Mouse (Mus musculus) liver, embryonic 14.5 days (tissue): ENCODE results near the gene Syne3. TPM values are rescaled to one million over a fixed set of nuclear protein-coding genes. Genes with fewer than 3 reads are reported as not detected.
A peak's percentile ranks its signal among the peaks of the same experiment; 100 is the strongest.

ENCODE experiments used
- ATAC-seq: fragments of 200-750 bp; cut with Nextera tagmentation; 2 replicates; pipeline ENCODE4 v1.8.0; 2017; ENCODE audit warnings: moderate number of reproducible peaks, mild to moderate bottlenecking, moderate library complexity; ENCODE audit not compliant: insufficient read depth
- DNase-seq, 3 experiments: peaks; one replicate each; pipeline ENCODE4 v3.0.0-alpha.2; 2012 to 2013; ENCODE audit warnings: low read depth in 3 of 3, low spot score in 3 of 3
- H3K27ac ChIP-seq: fragments of 300-500 bp; sonication (generic); 2 replicates; pipeline ENCODE4 v1.5.1; 2014; ENCODE audit warnings: moderate library complexity, mild to moderate bottlenecking, control low read depth, inconsistent platforms
- H3K27me3 ChIP-seq: fragments of 300-500 bp; sonication (generic); 2 replicates; pipeline ENCODE4 v1.6.1; 2014; ENCODE audit warnings: mild to moderate bottlenecking, low read length, moderate library complexity; ENCODE audit not compliant: control insufficient read depth, insufficient read depth
- H3K36me3 ChIP-seq: fragments of 300-500 bp; sonication (generic); replicated peaks from 2 replicates; pipeline ENCODE4 v1.6.1; 2014; ENCODE audit warnings: low read depth; ENCODE audit not compliant: control insufficient read depth, insufficient read depth
- H3K4me1 ChIP-seq, 2 experiments: fragments of 200-500 bp in 1 of 2; fragments of 300-500 bp in 1 of 2; sonication (generic) in 1 of 2; replicated peaks; 2 replicates each; pipeline ENCODE4 v1.6.1; 2012 to 2014; ENCODE audit warnings: antibody characterized with exemption in 1 of 2, inconsistent platforms in 1 of 2, low read length in 1 of 2; ENCODE audit not compliant: control insufficient read depth in 2 of 2, insufficient read depth in 2 of 2
- H3K4me2 ChIP-seq: fragments of 300-500 bp; sonication (generic); 2 replicates; pipeline ENCODE4 v1.6.1; 2014; ENCODE audit warnings: low read depth, mild to moderate bottlenecking, control low read depth, moderate library complexity
- H3K4me3 ChIP-seq, 2 experiments: fragments of 200-500 bp in 1 of 2; fragments of 300-500 bp in 1 of 2; sonication (generic) in 1 of 2; 2 replicates each; pipeline ENCODE4 v1.5.1; 2012 to 2014; ENCODE audit warnings: low read depth in 2 of 2, low read length in 2 of 2, mild to moderate bottlenecking in 2 of 2, control low read depth in 1 of 2, inconsistent platforms in 1 of 2, moderate library complexity in 1 of 2; ENCODE audit not compliant: insufficient read depth in 1 of 2
- H3K9ac ChIP-seq: fragments of 300-500 bp; sonication (generic); replicated peaks from 2 replicates; pipeline ENCODE4 v1.6.1; 2014; ENCODE audit warnings: mild to moderate bottlenecking, control low read depth, moderate library complexity
- H3K9me3 ChIP-seq: fragments of 300-500 bp; sonication (generic); 2 replicates; pipeline ENCODE4 v1.6.1; 2016; ENCODE audit warnings: low read length, mixed read lengths; ENCODE audit not compliant: control insufficient read depth
- CTCF ChIP-seq: IDR thresholded peaks from 2 replicates; pipeline ENCODE4 v1.5.1; 2016; ENCODE audit warnings: antibody characterized with exemption, low read depth, control low read depth
- EP300 ChIP-seq: IDR thresholded peaks from 2 replicates; pipeline ENCODE4 v1.6.1; 2016; ENCODE audit warnings: antibody characterized with exemption, low read depth
- WGBS: fragments of 180-500 bp; shearing (Covaris S2); extraction: QIAGEN DNeasy Blood & Tissue Kit; methylation state at CpG from one replicate; pipeline ENCODE4 v1.1.7; 2014; ENCODE audit not compliant: insufficient replicate concordance; 5-methylcytosine and 5-hydroxymethylcytosine counted together
- polyA plus RNA-seq, 2 experiments: library from polyadenylated mRNA; depleted of rRNA in 1 of 2; stranded (reverse) in 1 of 2; unstranded in 1 of 2; fragments of >200 nt; fragmentation: Nextera tagmentation in 1 of 2; extraction: Ambion mirVana in 1 of 2; gene quantifications; 2 replicates each; pipeline versions ENCODE4 v1.2.1 to v1.2.3; 2012 to 2014

The Syne3 gene
- polyA plus RNA-seq, 2 experiments: 1.6 to 2.2 TPM

- TF ChIP-seq CTCF (peak; percentile 62), EP300 (peak; percentile 75)
- 12% methylated on average over 19 of the region's 19 CpGs for WGBS
- peak overlapping the region; percentile 76 for H3K4me2 ChIP-seq
- peak in 2 of 3 experiments; percentile 73 to 85 for DNase-seq
- H3K9ac ChIP-seq: peak overlapping the region; percentile 67
- peaks cover 51 to 64% of the 10 kb centered on the region in 2 experiments for H3K4me1 ChIP-seq
- H3K36me3 ChIP-seq: peaks cover 4% of the 10 kb centered on the region; the same call in 1 of the 2 replicates
- H3K27me3 ChIP-seq: no peaks in the 10 kb centered on the region
- H3K9me3 ChIP-seq: peaks cover 6% of the 10 kb centered on the region
- peak overlapping the region; percentile 92 for H3K27ac ChIP-seq
- ATAC-seq: peak; percentile 90
- H3K4me3 ChIP-seq: peak overlapping the region; percentile 48 to 50
Observed at GRCm38 (mm10) chr12:105019359-105020219, 10.0 kb upstream of the Syne3 start.

GRCm38 (mm10) chr12:105016639-105017038 is 7.0 kb upstream of the Syne3 start:
- Histone ChIP-seq H3K27ac (peak overlapping the region; percentile 81), H3K4me2 (peak overlapping the region; percentile 26; the same call in 1 of the 2 replicates), H3K4me1 (peaks cover 58 to 74% of the 10 kb centered on the region in 2 experiments), H3K27me3 (no peaks in the 10 kb centered on the region), H3K9ac (peak overlapping the region; percentile 34; the same call in 1 of the 2 replicates), H3K4me3 (no peak overlapping the region), H3K36me3 (no peaks in the 10 kb centered on the region), H3K9me3 (no peaks in the 10 kb centered on the region)
- no peak for DNase-seq
- TF ChIP-seq EP300: no peak
- TF ChIP-seq CTCF: no peak
- ATAC-seq: no peak
- 78% methylated on average over 10 of the region's 10 CpGs for WGBS

- Histone ChIP-seq H3K9me3 (no peaks in the 10 kb centered on the region), H3K4me3 (no peak overlapping the region), H3K9ac (peak overlapping the region; percentile 34; the same call in 1 of the 2 replicates), H3K36me3 (no peaks in the 10 kb centered on the region), H3K4me2 (peak overlapping the region; percentile 30; the same call in 1 of the 2 replicates), H3K27me3 (no peaks in the 10 kb centered on the region), H3K4me1 (peaks cover 60 to 75% of the 10 kb centered on the region in 2 experiments), H3K27ac (peak overlapping the region; percentile 81)
- DNase-seq (no peak), ATAC-seq (peak; percentile 56)
- WGBS: 5% methylated on average over 4 of the region's 4 CpGs
- TF ChIP-seq EP300: peak; percentile 93
- TF ChIP-seq CTCF: no peak
Observed at GRCm38 (mm10) chr12:105016199-105016598, 6.6 kb upstream of the Syne3 start.

GRCm38 (mm10) chr12:105013065-105013464 is 3.5 kb upstream of the Syne3 start:
- ATAC-seq (no peak), DNase-seq (no peak)
- Histone ChIP-seq H3K4me3 (peak overlapping the region in 1 of 2 experiments; percentile 4; a peak in 1 of 4 replicates), H3K9ac (peak overlapping the region; percentile 37; the same call in 1 of the 2 replicates), H3K9me3 (no peaks in the 10 kb centered on the region), H3K27me3 (no peaks in the 10 kb centered on the region), H3K4me1 (peaks cover 69 to 74% of the 10 kb centered on the region in 2 experiments), H3K27ac (peak overlapping the region; percentile 38), H3K36me3 (no peaks in the 10 kb centered on the region), H3K4me2 (peak overlapping the region; percentile 48)
- 4% methylated on average over 17 of the region's 17 CpGs for WGBS
- TF ChIP-seq EP300: no peak

DNA sequence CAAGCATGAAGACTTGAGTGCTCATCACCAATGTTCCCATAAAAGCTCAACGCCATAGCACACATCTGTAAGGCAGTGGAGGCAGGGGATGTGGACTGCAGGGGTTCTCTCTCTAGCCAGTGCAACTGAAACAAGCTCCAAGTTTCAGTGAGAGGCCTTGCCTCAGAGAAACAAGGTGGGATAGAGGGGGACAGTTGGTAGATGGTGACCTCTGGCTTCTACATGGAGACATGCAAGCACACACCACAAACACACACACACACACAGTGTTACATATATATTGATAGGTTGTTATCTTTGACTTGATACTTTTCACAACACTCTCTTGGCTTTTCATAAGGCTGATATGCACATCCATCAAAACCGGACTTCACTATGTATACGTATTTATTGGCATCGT is 2.7 kb upstream of the Syne3 start:
- DNase-seq: no peak
- 57% methylated on average over 4 of the region's 4 CpGs for WGBS
- Histone ChIP-seq H3K36me3 (no peaks in the 10 kb centered on the region), H3K4me2 (no peak overlapping the region), H3K27me3 (no peaks in the 10 kb centered on the region), H3K4me3 (no peak overlapping the region), H3K4me1 (peaks cover 65 to 71% of the 10 kb centered on the region in 2 experiments), H3K9me3 (no peaks in the 10 kb centered on the region), H3K27ac (peak overlapping the region; percentile 87; the same call in 1 of the 2 replicates), H3K9ac (no peak overlapping the region)
- no peak for TF ChIP-seq EP300
- TF ChIP-seq CTCF: peak; percentile 21
- ATAC-seq: no peak
